Mouse (Mus musculus) myocyte (in vitro differentiated cells): Measurements from ENCODE around the gene Il6st.

Experiments
- CEBPB ChIP-seq: IDR thresholded peaks from 2 replicates; pipeline ENCODE4 v1.6.1; 2011; ENCODE audit warnings: mild to moderate bottlenecking, moderate library complexity; ENCODE audit not compliant: poor library complexity, insufficient read depth, severe bottlenecking
- E2F4 ChIP-seq: IDR thresholded peaks from one replicate; pipeline ENCODE4 v1.6.1; 2011; ENCODE audit warnings: mild to moderate bottlenecking, control low read depth, moderate library complexity; ENCODE audit not compliant: insufficient read depth
- MAX ChIP-seq: IDR thresholded peaks from one replicate; pipeline ENCODE4 v1.6.1; 2011; ENCODE audit warnings: low read depth, mild to moderate bottlenecking, control low read depth
- POLR2A ChIP-seq: IDR thresholded peaks from one replicate; pipeline ENCODE4 v1.6.1; 2011; ENCODE audit warnings: low read depth, mild to moderate bottlenecking, control low read depth, moderate library complexity; ENCODE audit not compliant: insufficient read length
- POLR2AphosphoS2 ChIP-seq: IDR thresholded peaks from one replicate; pipeline ENCODE4 v1.6.1; 2011; ENCODE audit warnings: low read depth, control low read depth; ENCODE audit not compliant: insufficient read length
- USF1 ChIP-seq: IDR thresholded peaks from one replicate; pipeline ENCODE4 v1.6.1; 2011; ENCODE audit warnings: low read depth, mild to moderate bottlenecking, control low read depth, moderate library complexity

DNA sequence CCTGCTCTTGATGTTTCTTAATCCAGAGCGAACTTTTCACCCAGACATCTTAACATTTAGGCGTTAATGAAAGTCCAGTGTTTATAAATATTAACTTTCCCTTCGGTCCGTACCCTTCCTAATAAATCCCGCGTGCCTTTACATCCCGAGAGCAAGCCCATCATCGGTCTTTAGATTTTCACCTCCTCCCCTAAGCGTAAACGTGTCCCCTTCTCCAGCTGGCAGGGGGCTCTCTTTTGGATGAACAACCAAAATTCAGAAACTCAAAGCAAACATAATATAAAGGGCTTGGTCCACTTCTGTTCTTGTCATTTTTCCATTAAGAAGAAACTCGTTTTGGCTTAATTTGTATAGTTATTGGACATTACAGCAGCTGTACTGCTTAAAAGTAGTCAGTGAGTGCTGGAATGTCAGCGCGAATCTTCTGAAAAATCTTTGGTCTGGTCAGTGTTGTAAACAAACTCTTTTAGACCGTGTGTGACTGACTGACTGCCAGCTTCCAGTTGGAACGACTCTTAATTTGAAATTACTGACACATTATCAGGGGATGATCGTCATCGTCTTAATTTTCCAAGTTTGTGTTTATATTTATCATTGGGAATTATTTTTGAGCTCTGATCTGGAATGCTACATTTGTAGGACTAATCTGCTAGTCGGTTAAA is 887 bp downstream of the Il6st start:
- no peak for TF ChIP-seq E2F4
- no peak for TF ChIP-seq MAX
- no peak for TF ChIP-seq CEBPB
- no peak for TF ChIP-seq POLR2AphosphoS2
- no peak for TF ChIP-seq POLR2A
- TF ChIP-seq USF1 = no peak
